Mouse (Mus musculus) liver, postnatal 0 days (tissue): ENCODE data around the gene Fam161b.

Source experiments
- CTCF ChIP-seq: sonication (generic); IDR thresholded peaks from 2 replicates; pipeline ENCODE4 v1.5.1; 2016; ENCODE audit warnings: antibody characterized with exemption, low read depth
- EP300 ChIP-seq: IDR thresholded peaks from 2 replicates; pipeline ENCODE4 v1.6.1; 2016; ENCODE audit warnings: antibody characterized with exemption, low read depth, mild to moderate bottlenecking

DNA sequence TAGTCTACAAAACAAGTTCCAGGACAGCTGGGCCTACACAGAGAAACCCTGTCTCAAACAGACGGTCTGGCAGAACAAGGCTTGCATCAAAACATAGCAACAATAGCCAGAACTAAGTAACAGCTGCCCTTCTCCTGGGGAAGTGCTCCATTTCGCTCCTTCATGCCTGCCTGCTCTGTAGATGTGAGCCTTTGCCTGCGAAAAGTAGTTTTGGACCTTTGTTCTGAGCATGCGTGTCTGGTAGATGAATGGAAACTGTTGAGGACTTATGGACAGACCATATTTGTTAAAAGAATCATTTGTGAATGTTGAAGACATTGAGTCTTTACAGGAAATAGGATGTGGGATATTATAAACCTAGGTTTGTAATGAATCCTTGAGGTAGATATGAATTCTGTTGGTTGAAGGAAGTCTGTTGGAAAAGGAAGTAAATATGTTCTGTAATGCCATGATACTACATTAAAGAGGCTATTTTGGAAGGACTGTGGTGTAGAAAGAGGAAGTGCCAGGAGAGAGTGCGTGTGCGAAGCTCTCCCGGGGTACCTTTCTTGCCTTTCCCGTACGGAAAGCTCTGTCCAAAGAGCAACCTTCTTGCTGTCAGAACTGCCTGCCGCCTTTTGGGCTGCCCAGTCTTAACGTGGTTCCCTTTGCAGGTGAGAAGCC, 24.5 kb downstream of the Fam161b start:
- no peak for TF ChIP-seq EP300
- no peak for TF ChIP-seq CTCF
